Mouse (Mus musculus): ENCODE results near the gene Rhbdd1.

DNA sequence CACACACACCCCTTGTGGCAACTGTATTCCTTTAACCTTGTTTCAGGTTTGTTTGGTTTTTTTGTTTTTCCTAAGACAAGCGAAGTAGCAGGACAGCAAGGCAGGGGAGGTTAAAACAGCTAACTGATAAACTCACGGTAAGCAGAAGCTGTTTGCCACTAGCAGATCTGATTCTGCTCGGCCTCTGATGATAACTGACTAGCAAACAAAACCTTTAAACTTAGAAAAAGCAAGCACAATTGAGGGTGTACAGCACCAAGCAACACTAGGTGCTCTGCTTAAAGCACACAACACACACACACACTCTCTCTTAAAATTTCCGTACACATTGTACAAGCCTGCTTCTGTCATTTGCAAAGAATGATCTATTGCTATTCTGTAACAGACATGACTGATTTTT lies 31.8 kb upstream of the Rhbdd1 start:
- TF ChIP-seq CTCF (IDR thresholded peaks at IDR 0.05; ENCODE audit: low read depth) (no peak), EP300 (IDR thresholded peaks at IDR 0.05; ENCODE audit: low read depth) (no peak)
